Mouse (Mus musculus): ENCODE data around the gene Krt90.

The Krt90 gene

DNA sequence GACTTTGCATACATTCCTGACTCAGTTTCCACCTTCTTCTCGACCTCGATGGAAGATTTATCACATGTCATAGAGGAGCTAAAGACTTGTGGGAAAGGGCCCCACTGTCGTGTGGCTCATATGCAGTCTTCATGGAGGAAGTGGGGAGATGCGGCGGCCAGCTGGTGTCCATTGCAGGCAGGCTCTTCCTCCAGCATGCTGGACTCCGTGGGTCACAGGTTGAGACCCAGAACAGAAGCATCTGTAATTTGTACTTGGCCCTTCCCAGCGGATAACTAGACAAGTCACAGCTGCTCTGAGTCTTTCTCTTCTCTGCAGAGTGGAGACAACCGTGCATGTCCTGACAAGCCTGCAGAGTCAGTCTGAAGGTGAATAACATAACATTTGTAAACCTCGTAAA is 54.5 kb downstream of the Krt90 start:
- no peak for DNase-seq

DNA sequence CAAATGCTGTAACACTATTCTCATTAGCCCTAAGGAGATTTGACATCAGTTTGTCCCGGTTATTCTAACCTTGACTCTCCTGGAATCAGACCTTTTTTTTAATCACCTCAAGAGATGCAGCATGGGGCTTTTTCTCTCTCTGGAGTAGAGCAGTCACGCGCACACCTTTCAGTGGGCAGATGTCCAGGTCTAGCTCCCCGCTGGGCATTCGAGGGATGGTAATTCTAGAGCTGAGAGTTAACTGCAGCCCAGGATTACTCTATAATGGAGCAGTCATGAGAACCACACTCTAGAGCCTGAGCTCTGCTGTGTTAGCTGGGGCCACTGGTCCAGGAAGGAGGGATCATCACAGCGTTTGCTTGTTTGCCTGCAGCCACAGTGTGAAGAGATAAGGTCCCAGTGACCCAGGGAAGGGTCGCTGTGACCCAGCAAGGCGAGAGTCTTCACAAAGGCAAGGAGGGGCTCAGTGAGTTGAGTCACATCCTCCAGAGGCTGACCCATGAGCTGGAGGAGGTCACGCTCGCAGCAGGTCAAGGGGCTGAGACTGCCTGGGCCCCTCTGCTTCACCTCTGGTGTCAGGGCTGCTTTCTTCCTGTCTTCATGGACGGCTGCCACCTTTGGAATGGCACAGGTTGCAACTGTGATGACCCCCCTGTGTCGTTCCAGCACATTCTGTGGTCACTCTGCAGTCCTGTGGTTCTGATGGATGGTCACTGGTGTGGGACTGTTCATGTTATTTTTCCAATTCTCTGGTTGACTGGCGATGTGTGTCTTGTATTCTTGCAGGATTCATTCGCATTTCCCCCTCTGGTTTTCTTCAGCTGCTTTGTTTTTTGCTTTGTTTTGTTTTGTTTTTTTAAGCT is 55.6 kb downstream of the Krt90 start:
- no peak for DNase-seq

All from right cerebral cortex, postnatal 4 days (tissue).